Mouse (Mus musculus) lung, postnatal 14 days (tissue): ENCODE data around the gene Slc1a1.
A peak's percentile ranks its signal among the peaks of the same experiment; 100 is the strongest.

ENCODE experiments used
- DNase-seq: peaks from one replicate; pipeline ENCODE4 v3.0.0; 2021

The Slc1a1 gene

DNA sequence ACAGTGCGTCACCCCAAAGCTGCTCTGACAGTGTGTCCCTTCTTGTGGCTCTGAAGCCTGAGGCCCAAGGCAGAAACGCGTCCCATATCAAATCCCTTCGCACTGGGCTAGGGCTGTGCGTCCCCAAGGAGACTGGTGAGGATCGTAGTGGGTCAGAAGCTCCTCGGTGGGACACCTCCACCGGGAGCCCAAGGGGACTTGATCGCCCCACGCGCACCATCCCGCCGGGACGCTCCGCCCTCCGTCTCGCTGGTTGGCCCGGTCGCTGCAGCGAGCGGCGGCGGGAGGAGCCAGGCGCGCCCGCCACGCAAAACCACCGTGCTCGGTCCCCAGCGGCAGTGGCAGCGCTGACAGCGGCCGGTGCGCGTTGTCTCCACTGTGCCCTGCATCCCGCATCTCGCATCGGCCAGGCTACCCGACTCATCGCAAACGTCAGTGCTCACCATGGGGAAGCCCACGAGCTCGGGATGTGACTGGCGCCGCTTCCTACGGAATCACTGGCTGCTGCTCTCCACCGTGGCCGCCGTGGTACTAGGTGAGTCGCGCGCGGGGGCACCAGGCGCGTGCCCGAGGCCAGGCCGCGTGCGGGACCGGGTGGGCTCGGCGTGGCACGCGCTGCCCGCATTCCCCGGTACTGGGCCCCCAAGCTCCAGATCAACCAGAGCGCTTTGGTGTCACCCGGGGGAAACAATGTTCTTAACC, at the start of gene Slc1a1:
Gene Slc1a1 (plus strand): TSS at position 252 of the 702 bp plus-strand sequence.
- DNase-seq = peak; percentile 59

GRCm38 (mm10) chr19:28790196-28790595, 44.7 kb upstream of the Slc1a1 start:
- DNase-seq = no peak

GRCm38 (mm10) chr19:28793307-28793706, 41.5 kb upstream of the Slc1a1 start:
- DNase-seq = no peak

- no peak for DNase-seq
These were observed 38.6 kb upstream of the Slc1a1 start for GRCm38 (mm10) chr19:28796146-28796848.

DNA sequence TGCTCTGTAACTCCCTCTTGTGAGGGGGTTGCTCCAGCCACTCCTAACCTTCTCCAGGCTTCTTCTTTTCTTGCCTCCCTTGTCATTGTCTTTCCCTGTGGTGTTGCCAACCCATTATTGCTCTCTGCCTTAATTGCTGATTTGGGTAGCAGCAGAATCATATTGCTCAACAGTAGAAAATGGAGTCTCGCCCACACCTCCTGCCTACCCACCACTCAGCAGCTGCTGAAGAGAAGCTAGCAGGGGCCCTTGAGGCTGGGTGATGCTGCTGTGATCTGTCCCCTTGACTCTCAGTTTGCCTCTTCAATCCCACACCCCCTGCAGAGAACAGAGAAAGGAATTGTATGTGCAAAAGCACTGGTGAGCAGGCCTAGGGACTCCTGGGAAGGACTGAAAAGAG, 37.9 kb upstream of the Slc1a1 start:
- DNase-seq = no peak

GRCm38 (mm10) chr19:28797611-28798010, 37.2 kb upstream of the Slc1a1 start:
- DNase-seq = no peak

DNA sequence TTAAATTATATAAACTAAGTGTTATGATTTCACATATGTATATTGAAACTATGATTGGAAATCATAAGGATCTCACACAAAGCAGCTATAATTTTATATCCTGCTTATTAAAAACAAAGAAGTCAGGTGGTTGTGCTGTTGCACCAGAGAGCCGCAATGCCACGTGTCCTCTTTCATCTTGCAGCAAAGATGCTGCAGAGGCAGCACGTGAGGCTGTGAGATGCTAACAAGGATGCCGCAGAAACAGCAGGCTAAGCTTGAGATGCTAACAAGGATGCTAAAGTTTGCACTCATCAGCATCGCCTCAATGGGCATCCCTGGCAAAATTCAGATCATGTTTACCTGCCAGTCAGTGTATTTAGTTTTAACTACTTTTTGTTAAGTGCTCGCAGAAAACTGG, 34.4 kb upstream of the Slc1a1 start:
- no peak for DNase-seq

GRCm38 (mm10) chr19:28806276-28806675, 28.6 kb upstream of the Slc1a1 start:
- DNase-seq = no peak

DNA sequence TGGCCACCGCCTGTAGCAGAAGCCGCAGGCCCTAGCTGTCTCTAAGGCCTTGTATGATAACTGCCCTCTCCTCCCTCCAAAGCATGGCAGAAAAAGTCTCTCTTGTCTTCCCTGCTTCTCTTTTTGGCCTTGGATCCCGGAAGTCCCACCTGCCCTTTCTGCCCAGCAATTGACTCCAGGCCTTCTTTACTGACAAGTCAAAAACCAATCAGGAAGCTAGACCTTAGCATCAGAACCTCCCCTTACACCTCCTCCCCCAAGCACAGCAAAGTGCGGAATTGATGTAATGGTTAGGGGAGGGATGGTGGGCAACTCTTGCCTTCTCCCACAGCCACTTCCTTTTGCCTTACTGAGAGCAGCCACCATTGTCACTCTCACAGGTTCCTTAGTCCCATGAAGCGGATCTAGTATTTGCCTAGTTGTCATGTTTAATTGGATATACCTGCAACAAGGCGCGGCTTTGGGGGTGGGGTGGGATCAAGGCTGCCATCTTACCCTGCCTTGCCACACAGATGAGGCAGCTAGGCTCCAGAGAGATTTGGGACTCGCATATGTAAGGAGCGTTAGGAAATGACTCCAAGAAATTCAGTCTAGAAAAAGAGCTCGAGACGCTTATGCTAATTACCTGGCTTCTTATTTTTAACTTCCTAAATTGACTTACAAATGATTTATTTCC, 27.9 kb upstream of the Slc1a1 start:
- DNase-seq = no peak

- DNase-seq = no peak
These were observed 27.4 kb upstream of the Slc1a1 start for GRCm38 (mm10) chr19:28807497-28807871.

GRCm38 (mm10) chr19:28818286-28818685, 16.6 kb upstream of the Slc1a1 start:
- DNase-seq = no peak

DNA sequence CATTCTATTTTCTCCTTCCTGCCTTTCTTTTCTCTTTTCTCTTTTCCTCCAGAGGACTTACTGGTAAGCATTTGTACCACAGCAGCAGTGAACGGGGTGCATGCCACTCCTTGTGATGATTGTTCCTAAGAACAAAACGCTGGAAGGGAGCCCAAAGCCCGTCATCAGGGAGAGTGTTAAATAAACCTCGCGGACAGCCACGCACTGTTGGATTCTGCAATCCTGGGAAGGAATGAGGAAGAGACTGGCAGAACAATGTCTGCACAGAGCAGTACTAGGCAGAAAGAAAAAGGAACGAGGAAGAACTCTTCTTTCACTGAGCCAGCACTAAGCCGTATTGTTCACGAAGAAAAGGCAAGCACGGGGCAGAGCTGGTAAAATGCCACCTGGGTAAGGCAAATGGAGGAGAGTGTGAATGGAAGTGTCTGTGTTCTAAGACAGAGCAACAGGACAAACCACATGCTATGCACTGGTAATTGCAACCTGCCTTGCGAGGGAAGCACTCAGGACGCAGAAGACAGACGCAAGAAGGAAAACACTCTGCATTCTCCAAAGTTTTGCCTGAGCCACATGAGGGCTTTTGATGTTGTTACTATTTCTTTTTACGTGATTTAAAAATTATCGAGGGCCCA, 7.0 kb upstream of the Slc1a1 start:
- peak; percentile 70 for DNase-seq

DNA sequence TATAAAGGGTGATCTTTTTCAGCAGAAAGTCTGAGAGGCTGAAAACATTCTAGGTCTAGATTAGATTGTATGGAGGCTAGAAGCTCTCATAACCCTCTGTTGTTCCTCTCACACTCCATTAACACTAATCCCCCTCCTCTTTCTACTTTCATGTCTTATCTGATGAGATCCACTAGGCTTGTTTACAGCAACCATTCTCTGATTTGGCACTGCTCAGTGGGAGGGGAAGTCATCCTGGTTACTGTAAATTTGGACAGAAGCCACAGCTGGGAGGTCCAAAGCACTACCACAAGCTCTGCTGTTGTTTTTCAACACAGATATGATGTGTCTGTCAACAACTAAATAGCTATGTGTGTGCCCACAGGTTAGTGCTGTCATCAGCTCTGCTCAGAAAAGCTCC, 3.5 kb upstream of the Slc1a1 start:
- no peak for DNase-seq

GRCm38 (mm10) chr19:28832605-28833004, 2.2 kb upstream of the Slc1a1 start:
- DNase-seq = no peak

DNA sequence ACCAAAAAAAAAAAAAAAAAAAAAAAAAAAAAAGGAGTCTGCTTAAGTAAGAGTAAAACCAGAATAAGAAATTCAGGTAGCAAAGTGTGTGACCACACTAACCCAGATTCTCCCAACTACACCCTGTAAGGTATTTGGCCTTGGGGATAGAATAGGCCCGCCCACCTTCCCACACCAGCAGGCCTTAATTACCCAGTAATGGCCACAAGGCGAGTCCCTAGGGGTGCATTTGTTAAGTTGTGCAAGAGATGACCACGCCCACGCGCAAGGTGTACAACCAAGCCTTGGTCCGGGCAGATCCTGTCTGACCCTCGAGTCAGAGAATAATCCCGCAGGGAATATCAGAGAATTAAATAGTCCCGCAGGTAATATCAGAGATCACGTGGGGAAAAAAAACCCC, 461 bp upstream of the Slc1a1 start:
- DNase-seq = peak; percentile 17

- no peak for DNase-seq
These were observed 633 bp downstream of the Slc1a1 start for GRCm38 (mm10) chr19:28835500-28835864.

GRCm38 (mm10) chr19:28836116-28836515, 1.3 kb downstream of the Slc1a1 start:
- no peak for DNase-seq

GRCm38 (mm10) chr19:28836651-28837410, 2.0 kb downstream of the Slc1a1 start:
- DNase-seq = no peak

DNA sequence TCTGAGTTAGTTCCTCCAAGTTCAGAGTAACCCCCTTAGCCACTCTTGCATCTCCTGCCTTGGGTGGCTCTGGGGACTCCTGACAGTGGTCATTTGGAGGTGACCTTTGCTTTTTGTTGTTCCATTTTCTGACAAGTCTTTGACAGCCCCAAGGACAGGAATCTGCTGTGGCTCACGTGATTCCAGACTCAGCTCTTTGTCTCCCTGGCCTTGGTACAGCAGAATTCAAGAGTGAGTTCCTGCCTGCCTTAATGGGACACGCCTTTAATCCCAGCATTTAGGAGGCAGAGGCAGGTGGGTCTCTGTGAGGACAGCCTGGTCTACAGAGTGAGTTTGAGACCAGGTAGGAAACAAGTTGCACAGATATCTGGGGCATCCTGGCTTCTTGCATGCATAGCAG, 3.9 kb downstream of the Slc1a1 start:
- no peak for DNase-seq

DNA sequence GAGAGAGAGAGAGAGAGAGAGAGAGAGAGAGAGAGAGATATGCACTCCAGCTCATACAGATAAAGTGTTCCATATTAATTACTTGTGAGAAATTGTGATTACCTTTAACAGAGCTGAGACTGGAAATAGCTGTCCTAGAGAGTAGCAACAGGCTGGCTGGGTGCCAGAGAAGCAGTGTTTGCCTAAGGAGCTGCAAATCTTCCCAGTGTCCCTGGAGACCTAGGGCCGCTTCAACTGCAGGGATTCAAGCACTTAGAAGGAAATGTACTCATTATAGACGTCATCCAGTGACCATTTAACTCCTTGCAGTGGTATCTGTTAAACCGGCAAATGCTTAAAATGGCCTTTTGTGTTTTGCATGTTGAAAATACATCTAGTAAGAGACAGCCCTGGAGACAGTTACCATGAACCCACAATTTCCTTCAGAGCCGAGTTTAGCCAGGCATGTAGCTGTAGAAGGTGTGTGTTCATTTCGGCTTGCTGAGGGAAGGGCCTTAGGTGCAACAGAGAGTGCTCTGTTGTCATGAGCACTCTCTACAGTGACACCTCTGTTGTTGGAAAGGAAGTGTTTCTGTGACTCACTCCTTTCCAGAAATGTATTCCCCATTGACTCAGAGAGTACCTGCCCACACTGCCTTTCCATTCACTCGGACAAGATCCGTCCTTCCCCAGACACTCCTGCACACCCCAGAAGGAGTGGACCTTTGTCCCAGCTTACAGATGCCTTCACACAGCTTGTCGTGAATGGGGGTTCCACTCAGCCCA, 10.3 kb downstream of the Slc1a1 start:
- DNase-seq = peak; percentile 20

DNA sequence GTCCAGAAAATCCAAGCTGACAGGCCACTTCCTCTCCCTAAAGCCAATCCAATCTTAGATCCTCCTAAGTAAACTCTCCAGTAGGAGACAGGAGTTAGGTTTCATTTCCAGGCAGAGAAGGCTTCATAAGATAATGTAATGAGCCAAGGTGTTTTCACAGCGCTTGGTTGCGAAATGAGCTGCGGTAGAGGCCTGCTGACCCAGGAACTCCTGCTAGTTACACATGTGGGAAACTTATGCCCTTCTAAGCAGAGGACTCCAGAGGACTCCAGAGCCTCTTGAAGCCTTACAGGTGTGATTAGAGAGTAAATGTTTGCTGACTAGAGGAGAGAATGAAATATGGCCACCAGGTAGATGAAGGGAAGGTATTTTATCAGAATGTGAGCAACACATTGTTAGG, 15.7 kb downstream of the Slc1a1 start:
- DNase-seq = peak; percentile 11

GRCm38 (mm10) chr19:28852001-28852400, 17.2 kb downstream of the Slc1a1 start:
- no peak for DNase-seq
